Mouse (Mus musculus): ENCODE measurements at regions not wholly inside any gene's neighbourhood (a gene's known extent, or its start where the extent isn't known, plus 50 kb on each side); places are given as distances from the start of the nearest gene placed in this dataset.

DNA sequence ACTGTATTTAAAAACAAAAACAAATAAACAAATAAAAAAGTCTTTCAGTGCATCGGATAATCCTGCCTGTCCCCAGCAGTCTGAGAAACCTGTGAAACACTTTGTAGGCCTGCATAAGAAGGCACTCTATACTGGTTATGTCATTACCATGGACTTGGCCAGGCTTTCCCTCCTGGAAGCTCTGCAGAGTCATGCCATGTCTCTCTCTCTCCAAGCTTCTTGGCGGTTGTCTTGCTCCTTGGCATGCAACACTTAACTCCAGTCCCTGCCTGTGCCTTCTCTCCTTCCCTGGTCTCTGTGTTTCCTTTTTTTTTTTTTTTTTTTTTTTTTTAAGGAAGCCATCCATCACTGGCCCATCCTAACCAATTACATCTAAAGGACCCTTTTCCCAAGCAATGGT, 458.7 kb upstream of the Cdh11 start:
- Histone ChIP-seq H3K27me3 (ENCODE audit: control insufficient read depth, insufficient read depth, low read length) (no peaks in the 10 kb centered on the region), H3K9ac (replicated peaks; ENCODE audit: low read depth, low read length) (no peak overlapping the region), H3K27ac (ENCODE audit: low read depth) (no peak overlapping the region), H3K4me3 (ENCODE audit: low read depth, low read length) (no peak overlapping the region), H3K4me2 (ENCODE audit: low read depth, low read length) (no peak overlapping the region), H3K4me1 (ENCODE audit: control insufficient read depth, insufficient read depth) (no peaks in the 10 kb centered on the region), H3K36me3 (replicated peaks; ENCODE audit: control insufficient read depth, insufficient read depth, low read length) (no peaks in the 10 kb centered on the region), H3K9me3 (replicated peaks; ENCODE audit: control insufficient read depth, low read length) (no peaks in the 10 kb centered on the region)
- 73% methylated on average over 2 of the region's 2 CpGs for WGBS
- DNase-seq (ENCODE audit: low spot score), result no peak
- no peak for ATAC-seq (ENCODE audit: insufficient read depth, low read depth)
- TF ChIP-seq CTCF (IDR thresholded peaks at IDR 0.05; ENCODE audit: low read depth) (no peak), EP300 (IDR thresholded peaks at IDR 0.05; ENCODE audit: low read depth) (no peak)

DNA sequence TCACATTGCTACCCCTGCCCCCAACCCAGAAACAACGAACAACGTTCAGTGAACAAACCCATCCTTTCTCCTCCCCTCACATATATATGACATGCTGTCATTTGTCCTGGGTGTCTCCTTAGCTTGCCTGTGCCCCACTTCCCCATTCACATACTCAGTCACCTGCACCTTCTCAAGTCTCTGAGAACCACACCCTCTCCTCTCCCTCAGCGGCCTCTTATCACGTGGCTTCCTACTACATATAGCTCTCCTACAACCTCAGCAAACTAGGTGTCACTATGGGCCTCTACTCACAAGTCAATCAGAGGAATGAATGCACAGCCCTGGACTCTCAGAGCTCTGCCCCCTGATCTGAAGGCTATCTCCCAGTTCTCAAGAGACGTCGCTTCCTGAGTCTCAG, 459.2 kb upstream of the Cdh11 start:
- Histone ChIP-seq H3K4me3 (ENCODE audit: low read depth, low read length) (no peak overlapping the region), H3K4me1 (ENCODE audit: control insufficient read depth, insufficient read depth) (no peaks in the 10 kb centered on the region), H3K4me2 (ENCODE audit: low read depth, low read length) (no peak overlapping the region), H3K9me3 (replicated peaks; ENCODE audit: control insufficient read depth, low read length) (no peaks in the 10 kb centered on the region), H3K27ac (ENCODE audit: low read depth) (no peak overlapping the region), H3K9ac (replicated peaks; ENCODE audit: low read depth, low read length) (no peak overlapping the region), H3K36me3 (replicated peaks; ENCODE audit: control insufficient read depth, insufficient read depth, low read length) (no peaks in the 10 kb centered on the region), H3K27me3 (ENCODE audit: control insufficient read depth, insufficient read depth, low read length) (no peaks in the 10 kb centered on the region)
- 51% methylated on average over 6 of the region's 6 CpGs for WGBS
- ATAC-seq (ENCODE audit: insufficient read depth, low read depth) (no peak), DNase-seq (ENCODE audit: low spot score) (no peak)
- no peak for TF ChIP-seq CTCF (IDR thresholded peaks at IDR 0.05; ENCODE audit: low read depth)
- TF ChIP-seq EP300 (IDR thresholded peaks at IDR 0.05; ENCODE audit: low read depth), result no peak

DNA sequence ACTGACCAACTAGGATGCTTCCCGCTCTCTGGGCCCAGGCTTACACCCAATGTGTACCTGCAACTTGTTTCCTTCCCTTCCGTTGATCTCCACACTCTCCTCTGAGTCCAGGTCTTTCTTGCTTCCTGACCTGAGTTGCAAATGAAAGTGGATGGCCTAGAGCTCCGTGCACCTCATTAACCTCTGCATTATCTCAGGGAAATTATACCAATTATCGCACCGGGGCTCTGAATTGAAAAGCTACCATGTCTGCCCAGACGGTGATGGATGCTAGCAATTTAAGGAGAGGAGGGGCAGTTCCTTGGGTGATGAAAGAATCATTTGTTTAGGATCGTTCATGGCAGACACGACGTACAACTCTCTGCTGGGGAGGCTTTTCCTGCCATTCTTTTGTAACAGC, 460.4 kb upstream of the Cdh11 start:
- Histone ChIP-seq H3K4me2 (ENCODE audit: low read depth, low read length) (no peak overlapping the region), H3K9ac (replicated peaks; ENCODE audit: low read depth, low read length) (no peak overlapping the region), H3K4me3 (ENCODE audit: low read depth, low read length) (no peak overlapping the region), H3K27me3 (ENCODE audit: control insufficient read depth, insufficient read depth, low read length) (no peaks in the 10 kb centered on the region), H3K4me1 (ENCODE audit: control insufficient read depth, insufficient read depth) (no peaks in the 10 kb centered on the region), H3K9me3 (replicated peaks; ENCODE audit: control insufficient read depth, low read length) (no peaks in the 10 kb centered on the region), H3K27ac (ENCODE audit: low read depth) (no peak overlapping the region), H3K36me3 (replicated peaks; ENCODE audit: control insufficient read depth, insufficient read depth, low read length) (no peaks in the 10 kb centered on the region)
- no peak for TF ChIP-seq EP300 (IDR thresholded peaks at IDR 0.05; ENCODE audit: low read depth)
- no peak for TF ChIP-seq CTCF (IDR thresholded peaks at IDR 0.05; ENCODE audit: low read depth)
- 61% methylated on average over 9 of the region's 9 CpGs for WGBS
- DNase-seq (ENCODE audit: low spot score) (no peak), ATAC-seq (ENCODE audit: insufficient read depth, low read depth) (no peak)

DNA sequence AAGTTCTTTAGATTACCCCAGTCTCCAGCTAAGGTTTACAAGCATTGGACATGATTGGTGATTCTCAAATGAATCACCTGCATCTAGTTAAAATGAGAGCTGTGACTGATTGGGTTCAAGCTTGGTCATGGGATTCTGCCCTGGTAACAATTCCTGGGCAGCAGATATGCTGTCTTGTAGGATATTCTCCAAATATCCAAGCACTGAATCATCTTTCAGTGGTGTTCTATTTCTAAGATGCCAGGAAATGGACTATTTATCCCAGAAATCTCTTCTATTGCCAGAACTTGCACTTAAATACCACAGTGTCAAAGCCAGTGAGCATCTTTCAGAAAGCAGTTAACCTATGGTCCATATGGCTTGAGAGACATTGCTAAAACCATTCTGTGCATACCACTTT, 475.8 kb upstream of the Cdh11 start:
- Histone ChIP-seq H3K4me2 (ENCODE audit: low read depth, low read length) (no peak overlapping the region), H3K27ac (ENCODE audit: low read depth) (no peak overlapping the region), H3K9me3 (replicated peaks; ENCODE audit: control insufficient read depth, low read length) (no peaks in the 10 kb centered on the region), H3K4me3 (ENCODE audit: low read depth, low read length) (no peak overlapping the region), H3K27me3 (ENCODE audit: control insufficient read depth, insufficient read depth, low read length) (no peaks in the 10 kb centered on the region), H3K4me1 (ENCODE audit: control insufficient read depth, insufficient read depth) (no peaks in the 10 kb centered on the region), H3K9ac (replicated peaks; ENCODE audit: low read depth, low read length) (no peak overlapping the region), H3K36me3 (replicated peaks; ENCODE audit: control insufficient read depth, insufficient read depth, low read length) (no peaks in the 10 kb centered on the region)
- ATAC-seq (ENCODE audit: insufficient read depth, low read depth) (no peak), DNase-seq (ENCODE audit: low spot score) (no peak)
- no peak for TF ChIP-seq EP300 (IDR thresholded peaks at IDR 0.05; ENCODE audit: low read depth)
- TF ChIP-seq CTCF (IDR thresholded peaks at IDR 0.05; ENCODE audit: low read depth), result no peak

DNA sequence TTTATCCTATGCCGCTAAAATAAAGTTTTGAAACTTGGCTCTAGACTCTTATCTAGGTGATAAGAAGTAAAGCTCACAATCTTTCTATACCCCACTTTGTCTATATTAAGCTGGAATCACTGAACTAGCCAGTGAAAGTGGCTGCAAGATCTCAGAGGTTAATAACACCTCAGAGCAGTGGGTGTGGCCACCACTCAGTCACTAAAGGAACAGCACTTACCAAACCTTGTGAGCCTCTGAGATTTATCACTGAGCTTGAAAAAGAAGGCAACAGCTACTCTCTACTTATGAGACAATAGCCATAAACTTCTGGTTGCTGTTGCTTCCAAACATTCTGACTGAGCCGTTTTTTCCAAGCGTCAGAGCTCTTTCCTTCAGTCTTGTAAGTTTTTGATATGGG, 484.6 kb upstream of the Cdh11 start:
- DNase-seq (ENCODE audit: low spot score) (no peak), ATAC-seq (ENCODE audit: insufficient read depth, low read depth) (no peak)
- Histone ChIP-seq H3K36me3 (replicated peaks; ENCODE audit: control insufficient read depth, insufficient read depth, low read length) (no peaks in the 10 kb centered on the region), H3K9ac (replicated peaks; ENCODE audit: low read depth, low read length) (no peak overlapping the region), H3K4me3 (ENCODE audit: low read depth, low read length) (no peak overlapping the region), H3K4me2 (ENCODE audit: low read depth, low read length) (no peak overlapping the region), H3K27me3 (ENCODE audit: control insufficient read depth, insufficient read depth, low read length) (no peaks in the 10 kb centered on the region), H3K4me1 (ENCODE audit: control insufficient read depth, insufficient read depth) (no peaks in the 10 kb centered on the region), H3K27ac (ENCODE audit: low read depth) (no peak overlapping the region), H3K9me3 (replicated peaks; ENCODE audit: control insufficient read depth, low read length) (no peaks in the 10 kb centered on the region)
- no peak for TF ChIP-seq EP300 (IDR thresholded peaks at IDR 0.05; ENCODE audit: low read depth)
- TF ChIP-seq CTCF (IDR thresholded peaks at IDR 0.05; ENCODE audit: low read depth), result no peak
- WGBS, result 45% methylated on average over 3 of the region's 3 CpGs

DNA sequence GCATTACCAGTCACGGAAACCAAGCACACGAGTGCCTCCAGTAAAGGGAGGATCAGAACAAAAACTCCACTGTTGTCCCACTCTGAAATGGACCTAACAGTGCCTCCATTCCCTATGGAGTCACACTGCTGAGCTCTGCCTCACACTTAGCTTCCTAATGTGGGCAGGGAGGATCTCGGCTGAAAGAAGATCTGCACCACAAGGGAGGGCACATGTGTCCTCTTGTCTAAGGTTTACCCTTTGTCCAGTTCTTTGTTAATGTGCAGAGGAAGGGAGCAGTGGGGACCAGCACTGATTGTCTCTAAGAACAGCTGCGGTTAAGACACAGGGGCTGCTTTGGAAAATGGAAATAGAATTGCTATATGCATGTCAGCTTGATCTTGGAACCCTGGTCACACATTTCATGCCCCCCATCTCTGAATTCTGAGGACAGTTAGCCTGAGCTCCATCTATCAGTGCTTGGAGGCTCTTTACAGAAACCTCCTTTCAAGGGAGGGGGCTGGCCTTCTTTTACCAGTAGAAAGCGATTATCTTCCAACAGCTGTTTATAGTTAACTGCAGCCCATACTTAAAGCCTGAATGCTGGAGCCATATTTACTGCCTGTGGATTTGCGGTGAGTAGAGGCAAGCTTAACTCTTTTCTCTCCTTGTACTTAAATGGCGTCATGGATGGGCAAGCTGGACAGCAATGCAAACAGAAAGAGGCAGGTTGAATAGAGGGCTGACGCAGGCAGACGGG, 485.5 kb upstream of the Cdh11 start:
- H3K4me1 ChIP-seq (ENCODE audit: control insufficient read depth, insufficient read depth), result no peaks in the 10 kb centered on the region
- no peak overlapping the region for H3K9ac ChIP-seq (replicated peaks; ENCODE audit: low read depth, low read length)
- WGBS, result 74% methylated on average over 9 of the region's 9 CpGs
- H3K9me3 ChIP-seq (replicated peaks; ENCODE audit: control insufficient read depth, low read length), result no peaks in the 10 kb centered on the region
- H3K4me2 ChIP-seq (ENCODE audit: low read depth, low read length), result no peak overlapping the region
- ATAC-seq (ENCODE audit: insufficient read depth, low read depth) (no peak), DNase-seq (ENCODE audit: low spot score) (no peak)
- H3K36me3 ChIP-seq (replicated peaks; ENCODE audit: control insufficient read depth, insufficient read depth, low read length), result no peaks in the 10 kb centered on the region
- no peak overlapping the region for H3K4me3 ChIP-seq (ENCODE audit: low read depth, low read length)
- H3K27ac ChIP-seq (ENCODE audit: low read depth), result no peak overlapping the region
- H3K27me3 ChIP-seq (ENCODE audit: control insufficient read depth, insufficient read depth, low read length), result no peaks in the 10 kb centered on the region
- no peak for TF ChIP-seq CTCF (IDR thresholded peaks at IDR 0.05; ENCODE audit: low read depth)
- TF ChIP-seq EP300 (IDR thresholded peaks at IDR 0.05; ENCODE audit: low read depth), result no peak
